Mouse (Mus musculus): ENCODE measurements around the gene Arrdc1. TPM values are rescaled to one million over a fixed set of nuclear protein-coding genes. Genes with fewer than 3 reads are reported as not detected.

The Arrdc1 gene
- polyA plus RNA-seq, 1 experiment from 2014 or later: 10.7 TPM

GRCm38 (mm10) chr2:24918930-24919838 lies 15.9 kb downstream of the Arrdc1 start, which contains the start of gene Ehmt1:
Ehmt1 (minus strand) TSS chr2:24919614.
- ATAC-seq (replicated peaks; ENCODE audit: insufficient number of reproducible peaks, low FRiP score, low TSS enrichment, low read depth) (peak; percentile 95), DNase-seq (ENCODE audit: low spot score) (peak; percentile 95)
- H3K27me3 ChIP-seq (ENCODE audit: control insufficient read depth, insufficient read depth, low read length): no peaks in the 10 kb centered on the region
- no peaks in the 10 kb centered on the region for H3K4me1 ChIP-seq (ENCODE audit: control insufficient read depth, insufficient read depth, low read length)
- peak within 1 kb of the TSS; percentile 99 for H3K9ac ChIP-seq (replicated peaks; ENCODE audit: low read length)
- H3K4me2 ChIP-seq (ENCODE audit: low read depth, low read length): peak within 1 kb of the TSS; percentile 44
- peak within 1 kb of the TSS; percentile 98 for H3K4me3 ChIP-seq (ENCODE audit: low read depth, low read length)
- H3K36me3 ChIP-seq (replicated peaks; ENCODE audit: control insufficient read depth, insufficient read depth, low read depth, low read length): no peaks in the 10 kb centered on the region
- WGBS: under 1% methylated on average over 68 of the region's 112 CpGs
- H3K9me3 ChIP-seq (replicated peaks; ENCODE audit: control insufficient read depth, low read length): no peaks in the 10 kb centered on the region
- H3K27ac ChIP-seq (replicated peaks; ENCODE audit: low read depth, low read length): peak within 1 kb of the TSS; percentile 94

- ATAC-seq (replicated peaks; ENCODE audit: insufficient number of reproducible peaks, low FRiP score, low TSS enrichment, low read depth) (no peak), DNase-seq (ENCODE audit: low spot score) (no peak)
- Histone ChIP-seq H3K4me2 (ENCODE audit: low read depth, low read length) (no peak overlapping the region), H3K27ac (replicated peaks; ENCODE audit: low read depth, low read length) (no peak overlapping the region), H3K4me1 (ENCODE audit: control insufficient read depth, insufficient read depth, low read length) (no peaks in the 10 kb centered on the region), H3K27me3 (ENCODE audit: control insufficient read depth, insufficient read depth, low read length) (no peaks in the 10 kb centered on the region), H3K36me3 (replicated peaks; ENCODE audit: control insufficient read depth, insufficient read depth, low read depth, low read length) (no peaks in the 10 kb centered on the region; the same call in 1 of the 2 replicates), H3K4me3 (ENCODE audit: low read depth, low read length) (no peak overlapping the region), H3K9ac (replicated peaks; ENCODE audit: low read length) (no peak overlapping the region), H3K9me3 (replicated peaks; ENCODE audit: control insufficient read depth, low read length) (no peaks in the 10 kb centered on the region)
- 95% methylated on average over 3 of the region's 3 CpGs for whole genome bisulfite sequencing
Measured at GRCm38 (mm10) chr2:24914762-24915161, 20.3 kb downstream of the Arrdc1 start.

- Histone ChIP-seq H3K4me2 (ENCODE audit: low read depth, low read length) (no peak overlapping the region), H3K9me3 (replicated peaks; ENCODE audit: control insufficient read depth, low read length) (no peaks in the 10 kb centered on the region), H3K4me3 (ENCODE audit: low read depth, low read length) (no peak overlapping the region), H3K9ac (replicated peaks; ENCODE audit: low read length) (no peak overlapping the region), H3K27ac (replicated peaks; ENCODE audit: low read depth, low read length) (no peak overlapping the region), H3K4me1 (ENCODE audit: control insufficient read depth, insufficient read depth, low read length) (no peaks in the 10 kb centered on the region), H3K36me3 (replicated peaks; ENCODE audit: control insufficient read depth, insufficient read depth, low read depth, low read length) (no peaks in the 10 kb centered on the region; the same call in 1 of the 2 replicates), H3K27me3 (ENCODE audit: control insufficient read depth, insufficient read depth, low read length) (no peaks in the 10 kb centered on the region)
- ATAC-seq (replicated peaks; ENCODE audit: insufficient number of reproducible peaks, low FRiP score, low TSS enrichment, low read depth) (no peak), DNase-seq (ENCODE audit: low spot score) (no peak)
Measured at GRCm38 (mm10) chr2:24912589-24912988, 22.5 kb downstream of the Arrdc1 start.

GRCm38 (mm10) chr2:24912189-24912588 lies 22.9 kb downstream of the Arrdc1 start:
- Histone ChIP-seq H3K27me3 (ENCODE audit: control insufficient read depth, insufficient read depth, low read length) (no peaks in the 10 kb centered on the region), H3K9ac (replicated peaks; ENCODE audit: low read length) (no peak overlapping the region), H3K4me1 (ENCODE audit: control insufficient read depth, insufficient read depth, low read length) (no peaks in the 10 kb centered on the region), H3K9me3 (replicated peaks; ENCODE audit: control insufficient read depth, low read length) (no peaks in the 10 kb centered on the region), H3K27ac (replicated peaks; ENCODE audit: low read depth, low read length) (no peak overlapping the region), H3K4me2 (ENCODE audit: low read depth, low read length) (no peak overlapping the region), H3K36me3 (replicated peaks; ENCODE audit: control insufficient read depth, insufficient read depth, low read depth, low read length) (no peaks in the 10 kb centered on the region; the same call in 1 of the 2 replicates), H3K4me3 (ENCODE audit: low read depth, low read length) (no peak overlapping the region)
- WGBS: 90% methylated on average over 4 of the region's 4 CpGs
- no peak for ATAC-seq (replicated peaks; ENCODE audit: insufficient number of reproducible peaks, low FRiP score, low TSS enrichment, low read depth)
- DNase-seq (ENCODE audit: low spot score): no peak

GRCm38 (mm10) chr2:24910481-24910880 lies 24.6 kb downstream of the Arrdc1 start:
- no peak overlapping the region for H3K4me2 ChIP-seq (ENCODE audit: low read depth, low read length)
- no peaks in the 10 kb centered on the region for H3K27me3 ChIP-seq (ENCODE audit: control insufficient read depth, insufficient read depth, low read length)
- H3K9ac ChIP-seq (replicated peaks; ENCODE audit: low read length): no peak overlapping the region
- H3K4me1 ChIP-seq (ENCODE audit: control insufficient read depth, insufficient read depth, low read length): no peaks in the 10 kb centered on the region
- WGBS: 96% methylated on average over 4 of the region's 4 CpGs
- ATAC-seq (replicated peaks; ENCODE audit: insufficient number of reproducible peaks, low FRiP score, low TSS enrichment, low read depth): no peak
- no peaks in the 10 kb centered on the region for H3K9me3 ChIP-seq (replicated peaks; ENCODE audit: control insufficient read depth, low read length)
- no peak overlapping the region for H3K27ac ChIP-seq (replicated peaks; ENCODE audit: low read depth, low read length)
- no peaks in the 10 kb centered on the region; the same call in 1 of the 2 replicates for H3K36me3 ChIP-seq (replicated peaks; ENCODE audit: control insufficient read depth, insufficient read depth, low read depth, low read length)
- H3K4me3 ChIP-seq (ENCODE audit: low read depth, low read length): no peak overlapping the region
- no peak for DNase-seq (ENCODE audit: low spot score)

- Histone ChIP-seq H3K9ac (replicated peaks; ENCODE audit: low read length) (no peak overlapping the region), H3K4me3 (ENCODE audit: low read depth, low read length) (no peak overlapping the region), H3K27me3 (ENCODE audit: control insufficient read depth, insufficient read depth, low read length) (no peaks in the 10 kb centered on the region), H3K4me1 (ENCODE audit: control insufficient read depth, insufficient read depth, low read length) (no peaks in the 10 kb centered on the region; the same call in 1 of the 2 replicates), H3K27ac (replicated peaks; ENCODE audit: low read depth, low read length) (no peak overlapping the region; the same call in 1 of the 2 replicates), H3K9me3 (replicated peaks; ENCODE audit: control insufficient read depth, low read length) (no peaks in the 10 kb centered on the region), H3K36me3 (replicated peaks; ENCODE audit: control insufficient read depth, insufficient read depth, low read depth, low read length) (no peaks in the 10 kb centered on the region; the same call in 1 of the 2 replicates), H3K4me2 (ENCODE audit: low read depth, low read length) (no peak overlapping the region)
- ATAC-seq (replicated peaks; ENCODE audit: insufficient number of reproducible peaks, low FRiP score, low TSS enrichment, low read depth) (no peak), DNase-seq (ENCODE audit: low spot score) (no peak)
- WGBS: 39% methylated on average over 2 of the region's 2 CpGs
Measured at GRCm38 (mm10) chr2:24905653-24906155, 29.3 kb downstream of the Arrdc1 start.

GRCm38 (mm10) chr2:24904823-24905652 lies 30.0 kb downstream of the Arrdc1 start:
- DNase-seq (ENCODE audit: low spot score): peak; percentile 9

More at GRCm38 (mm10) chr2:24904823-24905652, 30.0 kb downstream of the Arrdc1 start:
- no peaks in the 10 kb centered on the region for H3K9me3 ChIP-seq (replicated peaks; ENCODE audit: control insufficient read depth, low read length)
- no peaks in the 10 kb centered on the region for H3K36me3 ChIP-seq (replicated peaks; ENCODE audit: control insufficient read depth, insufficient read depth, low read depth, low read length)
- no peaks in the 10 kb centered on the region; the same call in 1 of the 2 replicates for H3K4me1 ChIP-seq (ENCODE audit: control insufficient read depth, insufficient read depth, low read length)
- H3K27me3 ChIP-seq (ENCODE audit: control insufficient read depth, insufficient read depth, low read length): no peaks in the 10 kb centered on the region
- H3K9ac ChIP-seq (replicated peaks; ENCODE audit: low read length): no peak overlapping the region
- WGBS: 77% methylated on average over 11 of the region's 11 CpGs
- no peak overlapping the region for H3K4me2 ChIP-seq (ENCODE audit: low read depth, low read length)
- H3K4me3 ChIP-seq (ENCODE audit: low read depth, low read length): no peak overlapping the region
- H3K27ac ChIP-seq (replicated peaks; ENCODE audit: low read depth, low read length): no peak overlapping the region
- 0 out of 2 replicates have a peak, but pooled peaks have one; percentile 65 for ATAC-seq (replicated peaks; ENCODE audit: insufficient number of reproducible peaks, low FRiP score, low TSS enrichment, low read depth)
